Comparison of ENCODE assay signal across 17 mouse cellular contexts in the genomic region with DNA sequence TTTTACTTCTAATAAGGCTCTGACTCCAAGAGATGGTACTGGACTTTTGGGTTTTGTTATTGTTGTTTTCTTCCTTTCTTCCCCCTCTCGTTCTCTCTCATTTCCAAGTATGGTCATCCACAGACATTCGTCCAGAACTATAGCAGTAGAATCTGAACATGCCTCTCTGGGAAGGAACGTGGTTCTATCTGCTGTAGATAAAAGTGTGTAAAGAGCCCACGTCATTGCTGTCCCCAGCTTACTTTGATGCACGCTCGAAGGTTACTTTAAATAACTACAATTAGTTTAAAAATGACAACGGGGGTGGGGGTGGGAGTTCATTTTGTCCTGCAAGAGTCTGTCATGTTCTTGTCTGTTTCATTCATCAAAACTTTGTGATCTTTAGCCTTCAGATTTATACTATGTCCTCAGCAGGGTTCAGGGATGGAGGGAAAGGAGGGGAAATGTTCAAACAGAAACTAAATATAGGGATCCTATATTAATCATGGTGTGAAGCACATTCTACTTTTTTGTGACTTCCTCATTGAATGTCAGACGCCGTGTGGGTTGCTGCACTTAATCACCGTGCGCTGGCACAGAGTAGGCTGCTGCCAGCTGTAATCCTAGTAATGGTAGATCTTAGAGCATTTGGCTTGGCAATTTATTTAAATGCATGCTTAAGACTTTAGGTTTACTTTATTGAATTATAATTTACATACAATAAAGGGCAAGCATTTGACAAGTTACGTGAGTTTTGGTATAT.
DNase-seq lines count a peak whose midpoint lies in the region; ATAC-seq lines count a peak whose summit lies in the region.
"Had no signal": no experiment of that assay in that cellular context is flagged by ENCODE, and none has a peak within 500 bp of the region (broad histone marks: within the 10 kb centered on the region; RNA-seq: fewer than 3 reads in every experiment).

No protein-coding gene starts in this region.

- H3K4me1 ChIP-seq in heart, embryonic 14.5 days (ENCODE audit: control insufficient read depth in 2 of 2, insufficient read depth in 2 of 2, low read length in 2 of 2), result peaks cover 2 to 31% of the 10 kb centered on the region in 2 experiments; a peak in 3 of 4 replicates
- H3K4me1 ChIP-seq: embryonic facial prominence, embryonic 15.5 days; intestine, embryonic 15.5 days; limb, embryonic 15.5 days; lung, embryonic 15.5 days had no signal

- H3K27ac ChIP-seq in heart, embryonic 14.5 days (replicated peaks in 1 of 2; ENCODE audit: control insufficient read depth in 1 of 2, insufficient read depth in 1 of 2, low read depth in 2 of 2, low read length in 2 of 2), result peak overlapping the region; percentile 60 to 66
- H3K27ac ChIP-seq: embryonic facial prominence, embryonic 15.5 days; hindbrain, embryonic 10.5 days; intestine, embryonic 15.5 days; kidney, postnatal 0 days; limb, embryonic 15.5 days; lung, embryonic 15.5 days had no signal

- 23% methylated on average over 12 of the region's 12 CpGs for whole genome bisulfite sequencing in heart, embryonic 14.5 days

- ATAC-seq in heart, embryonic 14.5 days (ENCODE audit: insufficient number of reproducible peaks, insufficient read depth, low FRiP score, low read depth), result no peak
- ATAC-seq in activated CD4-positive, CD25-positive, alpha-beta regulatory T cell, adult 4 months, result no peak
- ATAC-seq: forebrain, embryonic 14.5 days; intestine, embryonic 15.5 days had no signal

- no peaks in the 10 kb centered on the region for H3K27me3 ChIP-seq in heart, embryonic 14.5 days (ENCODE audit: control insufficient read depth, insufficient read depth, low read length)
- H3K27me3 ChIP-seq: embryonic facial prominence, embryonic 15.5 days; intestine, embryonic 15.5 days; limb, embryonic 15.5 days; lung, embryonic 15.5 days had no signal

- DNase-seq in adrenal gland, postnatal 25 days, result peak; percentile 9
- no peak for DNase-seq in adrenal gland, adult 18-20 months (ENCODE audit: low spot score in 2 of 2)
- DNase-seq in heart, adult 9 months (ENCODE audit: low spot score in 2 of 2), result no peak
- peak; percentile 38 to 58 for DNase-seq in right cerebral cortex, postnatal 10 days (ENCODE audit: low spot score in 2 of 2)
- no peak for DNase-seq in right cerebral cortex, postnatal 25 days
- DNase-seq in thymus, postnatal 25 days, result no peak
- DNase-seq: adrenal gland, postnatal 14 days; spleen, adult 18-20 months had no signal

- H3K9me3 ChIP-seq in heart, embryonic 14.5 days (ENCODE audit: control insufficient read depth, low read length), result no peaks in the 10 kb centered on the region
- H3K9me3 ChIP-seq: embryonic facial prominence, embryonic 15.5 days; hindbrain, embryonic 10.5 days; intestine, embryonic 15.5 days; limb, embryonic 15.5 days; lung, embryonic 15.5 days had no signal

- H3K4me3 ChIP-seq in heart, embryonic 14.5 days (ENCODE audit: control insufficient read depth in 1 of 2, insufficient read depth in 1 of 2, low read depth in 1 of 2, low read length in 2 of 2), result 0 out of 4 replicates have a peak overlapping the region, but pooled peaks of 1 of the 2 experiments have one; percentile 6
- H3K4me3 ChIP-seq: embryonic facial prominence, embryonic 15.5 days; hindbrain, embryonic 10.5 days; intestine, embryonic 15.5 days; limb, embryonic 15.5 days; lung, embryonic 15.5 days had no signal

- H3K9ac ChIP-seq in heart, embryonic 14.5 days (ENCODE audit: low read length), result peak overlapping the region; percentile 36; the same call in 1 of the 2 replicates
- H3K9ac ChIP-seq: embryonic facial prominence, embryonic 15.5 days; intestine, embryonic 15.5 days; limb, embryonic 15.5 days; lung, embryonic 15.5 days had no signal

- no peaks in the 10 kb centered on the region for H3K36me3 ChIP-seq in heart, embryonic 14.5 days (ENCODE audit: control insufficient read depth, insufficient read depth, low read length)
- H3K36me3 ChIP-seq: embryonic facial prominence, embryonic 15.5 days; hindbrain, embryonic 10.5 days; intestine, embryonic 15.5 days; limb, embryonic 15.5 days; lung, embryonic 15.5 days had no signal

- peak overlapping the region; percentile 58 for H3K4me2 ChIP-seq in heart, embryonic 14.5 days (ENCODE audit: low read length)
- H3K4me2 ChIP-seq: embryonic facial prominence, embryonic 15.5 days; intestine, embryonic 15.5 days; limb, embryonic 15.5 days; lung, embryonic 15.5 days had no signal

Comparison
In these comparisons a context has a peak if more than half of its experiments do, and no peak if none do; other contexts are left out.
1. DNase-seq: peak in adrenal gland, postnatal 25 days (single experiment) and right cerebral cortex, postnatal 10 days (2 of 2); none in adrenal gland, adult 18-20 months (0 of 2), heart, adult 9 months (0 of 2), right cerebral cortex, postnatal 25 days (single experiment) and thymus, postnatal 25 days (single experiment).